Mouse (Mus musculus) limb, embryonic 11.5 days (tissue): ENCODE results near the gene Cnmd. TPM values are rescaled to one million over a fixed set of nuclear protein-coding genes. Genes with fewer than 3 reads are reported as not detected.

Source experiments
- ATAC-seq: fragments of 200-750 bp; cut with Nextera tagmentation; 2 replicates; pipeline ENCODE4 v1.8.0; 2017; ENCODE audit warnings: low read depth; ENCODE audit not compliant: insufficient number of reproducible peaks, low FRiP score, low TSS enrichment
- DNase-seq: peaks from one replicate; pipeline ENCODE4 v3.0.0-alpha.2; 2015; ENCODE audit warnings: low spot score
- H3K27ac ChIP-seq: fragments of 300-500 bp; sonication (generic); replicated peaks from 2 replicates; pipeline ENCODE4 v1.5.1; 2014; ENCODE audit warnings: low read depth, mild to moderate bottlenecking, low read length
- H3K27me3 ChIP-seq: fragments of 300-500 bp; sonication (generic); 2 replicates; pipeline ENCODE4 v1.6.1; 2014; ENCODE audit warnings: mild to moderate bottlenecking, low read length, mixed read lengths; ENCODE audit not compliant: control insufficient read depth, insufficient read depth
- H3K36me3 ChIP-seq: fragments of 300-500 bp; sonication (generic); 2 replicates; pipeline ENCODE4 v1.6.1; 2014; ENCODE audit warnings: mild to moderate bottlenecking, low read length, moderate library complexity, mixed read lengths; ENCODE audit not compliant: control insufficient read depth, insufficient read depth
- H3K4me1 ChIP-seq: fragments of 300-500 bp; sonication (generic); 2 replicates; pipeline ENCODE4 v1.6.1; 2014; ENCODE audit warnings: low read length, mixed read lengths; ENCODE audit not compliant: control insufficient read depth, insufficient read depth
- H3K4me2 ChIP-seq: fragments of 300-500 bp; sonication (generic); 2 replicates; pipeline ENCODE4 v1.6.1; 2014; ENCODE audit warnings: low read depth, mild to moderate bottlenecking, moderate library complexity; ENCODE audit not compliant: severe bottlenecking
- H3K4me3 ChIP-seq: fragments of 300-500 bp; sonication (generic); 2 replicates; pipeline ENCODE4 v1.5.1; 2014; ENCODE audit warnings: low read depth, low read length
- H3K9ac ChIP-seq: fragments of 300-500 bp; sonication (generic); 2 replicates; pipeline ENCODE4 v1.6.1; 2014; ENCODE audit warnings: mild to moderate bottlenecking, low read length
- H3K9me3 ChIP-seq: fragments of 300-500 bp; sonication (generic); 2 replicates; pipeline ENCODE4 v1.6.1; 2016; ENCODE audit warnings: low read length; ENCODE audit not compliant: control insufficient read depth
- WGBS: fragments of 180-500 bp; shearing (Covaris S2); extraction: QIAGEN DNeasy Blood & Tissue Kit; methylation state at CpG from one replicate; pipeline ENCODE4 v1.1.7; 2014; 5-methylcytosine and 5-hydroxymethylcytosine counted together
- polyA plus RNA-seq: library from polyadenylated mRNA; unstranded; fragments of >200 nt; fragmentation: Nextera tagmentation; extraction: Ambion mirVana; gene quantifications from 2 replicates; pipeline ENCODE4 v1.2.1, GENCODE M21; 2014

Gene Cnmd
- 15.2 and 18.9 TPM in 2 replicates for polyA plus RNA-seq

DNA sequence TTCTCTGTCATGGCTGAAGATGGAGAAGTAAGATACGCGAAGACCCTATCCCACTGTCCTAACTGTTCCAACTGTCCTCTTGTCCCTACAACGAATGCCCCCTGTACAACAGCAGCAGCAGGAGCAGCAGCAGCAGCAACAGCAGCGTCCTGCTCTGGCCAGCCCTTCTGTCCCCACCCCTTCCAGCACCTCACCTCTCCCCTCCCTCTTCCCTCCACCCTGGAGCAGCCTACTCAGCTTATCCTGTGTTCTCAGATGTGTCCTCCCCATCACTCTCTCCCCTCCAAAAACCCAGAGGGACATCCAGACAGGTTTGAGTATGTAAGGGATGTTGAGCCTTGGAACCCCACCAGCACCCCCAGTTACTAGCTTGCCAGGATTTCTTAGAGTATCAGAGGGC, at the start of gene Cnmd:
TSS of gene Cnmd (minus strand) at position 170 of the 400 bp plus-strand sequence.
- Histone ChIP-seq H3K27me3 (no peaks in the 10 kb centered on the region), H3K36me3 (no peaks in the 10 kb centered on the region), H3K4me1 (no peaks in the 10 kb centered on the region), H3K9me3 (no peaks in the 10 kb centered on the region), H3K9ac (peak within 1 kb of the TSS; percentile 28), H3K27ac (no peak within 1 kb of the TSS), H3K4me2 (peak within 1 kb of the TSS; percentile 45), H3K4me3 (peak within 1 kb of the TSS; percentile 12)
- ATAC-seq (no peak), DNase-seq (no peak)
- 61% methylated on average over 4 of the region's 4 CpGs for WGBS

DNA sequence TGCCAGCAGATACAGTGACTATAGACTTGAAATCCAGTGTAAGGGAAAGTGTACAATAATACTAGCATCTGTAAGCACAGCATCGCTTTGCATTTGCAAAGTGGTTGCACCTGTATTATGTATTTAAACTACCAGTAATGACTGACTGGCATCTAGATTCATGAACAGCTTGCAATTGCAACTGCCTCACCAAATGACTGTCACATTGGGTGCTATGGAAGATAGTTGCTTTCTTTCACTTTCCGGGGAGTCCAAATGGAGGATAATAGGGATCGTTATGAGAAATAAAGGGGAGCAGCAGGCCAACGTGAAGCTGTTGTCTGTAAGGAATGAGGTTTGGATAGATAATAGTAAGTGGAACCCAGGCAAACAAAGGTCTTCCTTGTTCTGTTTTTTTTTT, 49.3 kb upstream of the Cnmd start:
- no peak overlapping the region for H3K4me2 ChIP-seq
- H3K4me3 ChIP-seq: no peak overlapping the region
- H3K27ac ChIP-seq: no peak overlapping the region
- no peaks in the 10 kb centered on the region for H3K36me3 ChIP-seq
- WGBS: 89% methylated on average over 4 of the region's 4 CpGs
- H3K9ac ChIP-seq: no peak overlapping the region
- no peaks in the 10 kb centered on the region for H3K27me3 ChIP-seq
- no peak for DNase-seq
- H3K9me3 ChIP-seq: no peaks in the 10 kb centered on the region
- H3K4me1 ChIP-seq: no peaks in the 10 kb centered on the region
- no peak for ATAC-seq

DNA sequence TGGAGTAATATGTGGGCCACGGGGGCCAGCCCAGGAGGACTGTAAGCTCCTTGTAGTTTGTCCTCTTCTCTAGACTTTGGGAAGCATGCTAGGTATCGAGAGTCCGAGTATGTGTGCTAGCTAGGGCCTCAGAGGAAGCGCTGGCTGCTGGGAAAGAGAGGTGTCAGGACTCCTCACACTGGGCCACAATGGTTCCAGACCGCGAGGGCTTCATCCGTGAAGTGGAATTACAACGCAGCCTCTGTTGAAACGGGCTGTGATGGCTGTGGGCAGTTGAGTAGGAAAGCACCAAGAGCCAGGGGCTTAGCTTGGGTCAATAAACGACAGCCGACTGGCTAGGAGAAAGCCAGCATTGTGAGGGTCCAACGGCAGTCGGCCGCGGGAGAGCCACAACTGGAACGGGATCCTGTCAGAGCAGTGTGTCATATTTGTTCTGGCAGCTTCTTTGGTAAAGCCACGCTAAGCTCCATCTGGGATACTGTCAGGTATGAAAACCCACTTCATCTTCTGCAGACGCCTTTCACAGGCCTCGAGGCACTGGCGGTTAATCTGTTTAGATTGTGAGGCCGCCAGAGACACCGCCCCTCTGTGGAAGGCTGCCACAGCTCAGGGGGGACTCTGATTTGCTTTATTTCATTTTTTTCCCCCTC, 41.7 kb upstream of the Cnmd start:
- H3K4me2 ChIP-seq: no peak overlapping the region
- no peak overlapping the region for H3K27ac ChIP-seq
- ATAC-seq (no peak), DNase-seq (no peak)
- H3K4me1 ChIP-seq: no peaks in the 10 kb centered on the region
- 89% methylated on average over 22 of the region's 22 CpGs for whole genome bisulfite sequencing
- H3K9ac ChIP-seq: no peak overlapping the region
- H3K9me3 ChIP-seq: no peaks in the 10 kb centered on the region
- H3K4me3 ChIP-seq: no peak overlapping the region
- H3K27me3 ChIP-seq: no peaks in the 10 kb centered on the region
- no peaks in the 10 kb centered on the region for H3K36me3 ChIP-seq

DNA sequence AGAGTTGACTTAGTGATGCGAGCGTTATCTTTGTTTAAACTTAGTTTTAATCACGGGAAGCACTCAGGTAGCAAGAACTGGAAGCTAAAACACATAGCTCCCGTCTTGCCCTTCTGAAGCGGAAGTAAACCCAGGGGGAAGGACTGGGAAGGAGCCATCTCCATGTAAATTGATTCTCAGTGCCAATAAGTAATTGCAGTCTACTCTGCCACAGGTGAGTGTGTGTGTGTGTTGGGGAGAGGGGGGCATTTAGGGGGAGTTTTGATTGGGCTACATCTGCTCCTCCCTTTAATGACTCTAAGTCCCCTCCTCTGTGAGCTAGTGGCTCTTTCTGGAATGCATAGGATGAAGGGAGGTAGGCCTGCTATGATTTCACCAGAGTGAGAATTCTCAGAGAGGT, 39.6 kb upstream of the Cnmd start:
- ATAC-seq (no peak), DNase-seq (no peak)
- Histone ChIP-seq H3K27me3 (no peaks in the 10 kb centered on the region), H3K4me2 (no peak overlapping the region), H3K4me1 (no peaks in the 10 kb centered on the region), H3K9me3 (no peaks in the 10 kb centered on the region), H3K27ac (no peak overlapping the region), H3K36me3 (no peaks in the 10 kb centered on the region), H3K9ac (no peak overlapping the region), H3K4me3 (no peak overlapping the region)
- 77% methylated on average over 5 of the region's 5 CpGs for WGBS

DNA sequence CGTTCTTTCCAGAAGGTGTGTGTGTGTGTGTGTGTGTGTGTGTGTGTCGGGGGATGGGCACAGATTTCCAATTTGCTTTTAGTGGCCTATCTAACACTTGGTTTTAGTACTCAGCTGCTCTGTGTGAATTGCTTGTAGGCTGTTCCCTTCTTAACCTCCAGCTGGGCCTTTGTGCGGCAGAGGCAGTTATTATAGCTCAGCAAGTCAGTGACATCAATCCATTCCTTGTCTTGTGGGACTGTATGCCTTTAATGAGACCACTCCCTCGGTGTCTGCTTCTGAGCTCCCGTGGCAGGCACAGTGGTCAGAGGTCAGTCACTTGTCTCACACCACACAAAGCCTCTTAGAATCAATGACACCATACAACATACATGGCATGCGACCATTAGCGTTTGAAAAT, 39.1 kb upstream of the Cnmd start:
- H3K27ac ChIP-seq: no peak overlapping the region
- no peak overlapping the region for H3K4me3 ChIP-seq
- WGBS: 44% methylated on average over 7 of the region's 7 CpGs
- H3K27me3 ChIP-seq: no peaks in the 10 kb centered on the region
- H3K9me3 ChIP-seq: no peaks in the 10 kb centered on the region
- no peak overlapping the region for H3K4me2 ChIP-seq
- ATAC-seq (no peak), DNase-seq (no peak)
- no peaks in the 10 kb centered on the region for H3K4me1 ChIP-seq
- H3K9ac ChIP-seq: no peak overlapping the region
- H3K36me3 ChIP-seq: no peaks in the 10 kb centered on the region

DNA sequence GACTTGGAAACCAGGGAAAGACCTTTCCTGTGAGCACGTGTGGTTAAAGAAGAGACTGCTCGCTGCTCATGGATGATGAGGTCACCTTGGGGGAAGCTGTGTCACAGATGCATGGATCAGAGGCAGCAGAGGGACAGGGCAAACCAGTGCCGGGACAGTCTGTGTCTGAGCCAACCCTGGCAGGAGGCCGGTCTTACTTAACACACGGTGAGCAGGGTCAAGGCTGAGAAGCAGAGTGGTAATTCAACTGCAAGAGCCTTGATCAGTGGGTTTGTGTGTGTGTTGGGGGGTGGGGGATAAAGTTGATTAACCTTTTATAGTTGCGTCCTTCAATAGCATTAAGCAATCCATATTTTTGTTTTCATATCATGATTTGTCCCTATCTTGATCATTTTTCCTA, 37.4 kb upstream of the Cnmd start:
- Histone ChIP-seq H3K27ac (no peak overlapping the region), H3K4me3 (no peak overlapping the region), H3K27me3 (no peaks in the 10 kb centered on the region), H3K4me2 (no peak overlapping the region), H3K9me3 (no peaks in the 10 kb centered on the region), H3K9ac (no peak overlapping the region), H3K4me1 (no peaks in the 10 kb centered on the region), H3K36me3 (no peaks in the 10 kb centered on the region)
- ATAC-seq (no peak), DNase-seq (no peak)
- WGBS: 68% methylated on average over 6 of the region's 6 CpGs

DNA sequence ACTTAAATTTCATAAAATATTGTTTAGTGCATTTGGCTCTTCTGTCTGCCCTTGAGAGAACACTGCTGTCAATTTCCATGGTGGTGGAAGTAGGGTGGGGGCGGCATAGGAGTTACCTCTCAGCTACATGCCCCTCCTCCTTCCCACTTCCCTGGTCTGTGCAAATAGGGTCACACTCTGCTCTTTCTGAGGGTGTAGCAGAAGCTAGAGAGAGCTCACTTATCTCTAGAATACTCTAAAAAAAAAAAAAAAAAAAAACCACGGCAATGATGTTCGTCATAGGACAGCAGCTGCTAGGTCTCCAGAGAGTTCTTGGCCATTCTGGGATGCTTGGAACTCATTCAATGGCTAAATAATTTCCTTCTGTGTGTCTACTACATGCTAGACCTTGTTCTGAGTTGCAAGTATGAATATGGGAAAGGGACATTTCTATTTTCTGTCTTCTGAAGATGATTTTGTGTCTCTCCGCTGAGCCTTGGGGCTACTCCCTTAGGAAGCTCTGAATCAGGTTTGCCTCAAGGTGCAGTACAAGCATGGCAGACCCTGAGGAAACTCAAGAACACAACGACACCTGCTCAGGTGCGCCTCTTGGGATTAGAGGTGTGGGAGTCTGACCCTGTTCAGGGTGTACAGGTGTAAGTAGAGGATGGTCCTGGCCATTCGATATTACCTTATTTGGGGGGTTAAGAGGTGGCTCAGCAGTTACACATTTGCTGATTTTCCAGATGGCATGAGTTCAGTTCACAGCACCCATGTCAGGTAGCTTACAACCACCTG, 28.3 kb upstream of the Cnmd start:
- Histone ChIP-seq H3K9ac (no peak overlapping the region), H3K36me3 (no peaks in the 10 kb centered on the region), H3K27ac (no peak overlapping the region), H3K9me3 (no peaks in the 10 kb centered on the region), H3K4me1 (no peaks in the 10 kb centered on the region), H3K27me3 (no peaks in the 10 kb centered on the region), H3K4me3 (no peak overlapping the region), H3K4me2 (no peak overlapping the region)
- DNase-seq (no peak), ATAC-seq (no peak)
- WGBS: 85% methylated on average over 7 of the region's 7 CpGs

DNA sequence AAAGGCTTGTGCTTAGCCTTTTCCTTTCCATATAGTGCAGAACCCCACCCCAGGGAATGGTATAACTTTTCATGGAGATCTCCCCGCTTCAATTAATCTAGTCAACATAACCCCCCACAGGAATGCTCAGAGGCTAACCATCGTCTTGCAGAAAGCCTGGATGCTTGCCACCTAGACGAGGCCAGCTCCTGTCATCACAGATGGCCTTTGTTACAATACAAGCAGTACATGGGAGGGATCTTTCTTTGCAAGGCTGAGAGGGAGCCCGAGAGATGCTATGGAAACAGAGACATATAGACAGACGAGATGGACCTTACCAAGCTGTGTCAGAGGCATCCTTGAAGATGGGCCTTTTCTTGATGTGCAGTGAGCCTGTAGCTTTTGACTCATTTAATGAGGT, 18.7 kb upstream of the Cnmd start:
- H3K4me3 ChIP-seq: no peak overlapping the region
- H3K27ac ChIP-seq: no peak overlapping the region
- no peak overlapping the region for H3K4me2 ChIP-seq
- H3K36me3 ChIP-seq: no peaks in the 10 kb centered on the region
- H3K27me3 ChIP-seq: no peaks in the 10 kb centered on the region
- ATAC-seq (no peak), DNase-seq (no peak)
- WGBS: 83% methylated on average over 5 of the region's 5 CpGs
- no peaks in the 10 kb centered on the region for H3K4me1 ChIP-seq
- no peak overlapping the region for H3K9ac ChIP-seq
- no peaks in the 10 kb centered on the region for H3K9me3 ChIP-seq
